Mouse (Mus musculus) embryonic fibroblast, embryonic 13.5 days (primary cell): ENCODE data around the gene Lrrc28. TPM values are rescaled to one million over a fixed set of nuclear protein-coding genes. Genes with fewer than 3 reads are reported as not detected.

Experiments used
- H3K27ac ChIP-seq: 2 replicates; pipeline ENCODE4 v1.5.1; 2012; ENCODE audit warnings: low read length, control low read depth, inconsistent platforms; ENCODE audit not compliant: insufficient read depth
- H3K4me1 ChIP-seq: 2 replicates; pipeline ENCODE4 v1.6.1; 2011; ENCODE audit warnings: low read length; ENCODE audit not compliant: control insufficient read depth, insufficient read depth
- H3K4me3 ChIP-seq: 2 replicates; pipeline ENCODE4 v1.5.1; 2011; ENCODE audit warnings: mild to moderate bottlenecking, control low read depth, low read length; ENCODE audit not compliant: insufficient read depth
- CTCF ChIP-seq: IDR thresholded peaks from 2 replicates; pipeline ENCODE4 v1.5.1; 2011; ENCODE audit warnings: mild to moderate bottlenecking, control low read depth, low read length, moderate library complexity, borderline replicate concordance; ENCODE audit not compliant: insufficient read depth
- POLR2A ChIP-seq: IDR thresholded peaks from 2 replicates; pipeline ENCODE4 v1.6.1; 2011; ENCODE audit warnings: low read depth, mild to moderate bottlenecking, control low read depth, low read length, moderate library complexity
- polyA plus RNA-seq: library from polyadenylated mRNA; stranded (reverse); fragments of >200 nt; gene quantifications from 2 replicates; pipeline ENCODE4 v1.2.4, GENCODE M21; 2011; ENCODE audit warnings: low read depth; ENCODE audit not compliant: missing spikeins, insufficient read length

Gene Lrrc28
- polyA plus RNA-seq, 1 experiment = 43.1 TPM

GRCm38 (mm10) chr7:67629681-67630080, 15.4 kb downstream of the Lrrc28 start:
- Histone ChIP-seq H3K4me3 (no peak overlapping the region), H3K27ac (no peak overlapping the region), H3K4me1 (peaks cover 2% of the 10 kb centered on the region; the same call in 1 of the 2 replicates)
- no peak for TF ChIP-seq POLR2A
- TF ChIP-seq CTCF = no peak

GRCm38 (mm10) chr7:67626671-67627070, 18.4 kb downstream of the Lrrc28 start:
- no peak for TF ChIP-seq POLR2A
- no peak for TF ChIP-seq CTCF
- Histone ChIP-seq H3K27ac (no peak overlapping the region), H3K4me3 (no peak overlapping the region), H3K4me1 (peaks cover 2% of the 10 kb centered on the region; the same call in 1 of the 2 replicates)

GRCm38 (mm10) chr7:67622151-67622550, 22.9 kb downstream of the Lrrc28 start:
- no peak overlapping the region for H3K27ac ChIP-seq
- H3K4me3 ChIP-seq = no peak overlapping the region
- peaks cover 12% of the 10 kb centered on the region for H3K4me1 ChIP-seq
- no peak for TF ChIP-seq POLR2A
- no peak for TF ChIP-seq CTCF

- H3K27ac ChIP-seq = peak overlapping the region; percentile 92
- H3K4me3 ChIP-seq = no peak overlapping the region
- H3K4me1 ChIP-seq = peaks cover 28% of the 10 kb centered on the region
- TF ChIP-seq CTCF = no peak
- TF ChIP-seq POLR2A = peak; percentile 13; the same call in 1 of the 2 replicates
Measured at GRCm38 (mm10) chr7:67619836-67620235, 25.2 kb downstream of the Lrrc28 start.

GRCm38 (mm10) chr7:67618316-67618715, 26.8 kb downstream of the Lrrc28 start:
- Histone ChIP-seq H3K4me1 (peaks cover 28% of the 10 kb centered on the region), H3K27ac (no peak overlapping the region), H3K4me3 (no peak overlapping the region)
- TF ChIP-seq CTCF (no peak), POLR2A (no peak)

GRCm38 (mm10) chr7:67617646-67618045, 27.4 kb downstream of the Lrrc28 start:
- Histone ChIP-seq H3K4me3 (no peak overlapping the region), H3K27ac (0 out of 2 replicates have a peak overlapping the region, but pooled peaks have one; percentile 99), H3K4me1 (peaks cover 28% of the 10 kb centered on the region)
- no peak for TF ChIP-seq CTCF
- TF ChIP-seq POLR2A = no peak

GRCm38 (mm10) chr7:67616890-67617289, 28.2 kb downstream of the Lrrc28 start:
- Histone ChIP-seq H3K4me1 (peaks cover 28% of the 10 kb centered on the region), H3K27ac (peak overlapping the region; percentile 99), H3K4me3 (no peak overlapping the region)
- TF ChIP-seq POLR2A = peak; percentile 32; the same call in 1 of the 2 replicates
- no peak for TF ChIP-seq CTCF

- H3K4me3 ChIP-seq = no peak overlapping the region
- TF ChIP-seq CTCF (no peak), POLR2A (no peak)
- H3K4me1 ChIP-seq = peaks cover 24% of the 10 kb centered on the region
- H3K27ac ChIP-seq = no peak overlapping the region
Measured at GRCm38 (mm10) chr7:67614464-67614861, 30.6 kb downstream of the Lrrc28 start.

GRCm38 (mm10) chr7:67613795-67614463, 31.1 kb downstream of the Lrrc28 start:
- H3K4me3 ChIP-seq = no peak overlapping the region
- no peak overlapping the region for H3K27ac ChIP-seq
- peaks cover 24% of the 10 kb centered on the region for H3K4me1 ChIP-seq
- no peak for TF ChIP-seq POLR2A
- no peak for TF ChIP-seq CTCF

- Histone ChIP-seq H3K4me3 (no peak overlapping the region), H3K4me1 (peaks cover 9% of the 10 kb centered on the region), H3K27ac (no peak overlapping the region)
- no peak for TF ChIP-seq CTCF
- no peak for TF ChIP-seq POLR2A
Measured at GRCm38 (mm10) chr7:67608348-67609024, 36.6 kb downstream of the Lrrc28 start.
